Mouse (Mus musculus): ENCODE measurements around the gene Pagr1b.

The Pagr1b gene

DNA sequence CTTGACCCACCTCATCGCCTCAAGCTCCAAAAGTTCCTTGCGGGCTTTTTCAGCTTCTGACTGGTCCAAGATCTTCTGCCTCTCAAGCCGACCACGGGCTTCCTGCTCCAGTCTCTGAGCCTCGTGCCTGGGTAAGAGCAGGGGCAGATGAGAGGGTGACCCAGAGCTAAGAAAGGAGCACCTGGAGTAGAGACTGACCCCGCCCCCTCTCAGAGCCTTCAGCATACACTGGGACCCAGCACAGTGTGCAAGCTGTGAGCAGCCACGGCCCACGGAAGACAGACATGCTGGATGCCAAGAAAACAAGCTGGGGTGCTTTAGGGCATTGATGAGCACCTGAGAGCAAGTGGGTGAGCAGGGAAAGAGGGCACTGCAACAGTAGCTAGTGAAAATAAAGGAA, 27.5 kb downstream of the Pagr1b start:
- DNase-seq, result no peak

DNA sequence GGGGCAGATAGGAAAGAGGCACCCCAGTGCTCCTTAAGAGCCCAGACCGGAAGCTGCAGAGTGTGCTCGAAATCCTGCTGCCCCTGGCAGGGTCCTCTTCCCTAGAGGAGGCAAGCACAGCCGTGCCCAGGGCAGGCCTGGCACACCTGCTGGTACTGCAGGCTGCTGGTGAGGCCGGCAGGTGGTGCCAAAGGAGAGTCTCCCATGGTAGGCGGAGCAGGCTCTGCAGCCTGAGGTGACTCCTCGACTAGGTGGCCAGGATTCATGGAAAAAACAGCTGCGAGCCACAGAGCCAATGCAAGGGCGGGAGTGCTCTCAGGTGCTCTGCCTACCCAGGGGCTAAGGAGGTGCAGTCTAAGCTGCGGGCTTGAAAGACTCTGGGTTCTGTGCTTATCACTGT, 30.0 kb downstream of the Pagr1b start:
- peak; percentile 60 to 71 for DNase-seq

DNA sequence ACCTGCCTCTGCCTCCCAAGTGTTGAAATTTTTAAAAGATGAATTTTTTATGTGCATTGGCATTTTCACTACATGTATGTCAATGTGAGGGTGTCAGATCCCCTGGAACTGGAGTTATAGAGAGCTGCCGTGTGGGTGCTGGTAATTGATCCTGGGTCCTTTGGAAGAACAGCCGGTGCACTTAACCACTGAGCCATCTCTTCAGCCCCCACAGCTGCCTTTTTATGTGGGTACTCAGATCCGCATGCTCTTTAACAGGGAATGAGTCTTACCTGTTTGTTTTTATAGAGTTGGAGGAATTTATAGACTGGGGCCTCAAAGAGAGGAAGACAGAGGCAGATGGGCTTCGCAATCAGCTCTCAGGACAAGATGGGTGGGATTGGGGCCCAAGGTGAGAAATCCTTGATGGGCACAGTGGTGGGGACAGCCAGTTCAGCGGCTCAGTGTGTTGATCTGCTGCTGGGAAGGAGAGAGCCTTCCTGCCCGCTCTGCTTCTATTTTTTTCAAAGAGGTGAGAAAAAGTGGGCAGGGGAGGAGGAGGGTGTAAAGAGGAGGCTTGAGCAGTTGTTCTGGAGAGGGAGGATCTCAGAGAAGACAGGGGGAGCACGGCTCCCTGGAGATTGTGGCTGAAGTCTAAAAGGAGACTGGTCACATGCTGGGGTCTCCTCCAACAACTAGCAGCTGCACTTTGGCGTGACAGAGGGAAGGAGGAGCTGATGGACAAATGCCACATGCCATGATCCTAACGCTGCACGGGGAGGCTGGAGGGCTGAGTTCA, 31.4 kb downstream of the Pagr1b start:
- no peak for DNase-seq

DNA sequence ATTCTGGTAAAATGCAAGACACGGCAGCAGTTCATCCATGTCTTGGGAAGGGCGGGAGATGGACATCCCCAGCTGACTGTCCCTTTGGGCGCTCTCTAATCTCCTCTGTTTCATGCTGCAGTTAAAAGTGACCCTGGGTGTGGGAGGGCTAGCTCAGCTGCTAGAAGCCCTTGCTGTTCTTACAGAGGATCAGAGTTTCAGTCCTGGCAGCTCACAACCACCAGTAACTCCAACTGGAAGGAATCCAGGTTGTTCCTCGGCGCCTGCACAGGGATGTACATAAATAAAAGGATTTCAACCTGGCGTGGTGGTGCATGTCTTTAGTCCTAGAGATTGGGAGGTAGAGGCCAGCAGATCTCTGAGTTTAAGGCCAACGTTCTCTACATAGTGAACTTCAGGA, 33.2 kb downstream of the Pagr1b start:
- no peak for DNase-seq

DNA sequence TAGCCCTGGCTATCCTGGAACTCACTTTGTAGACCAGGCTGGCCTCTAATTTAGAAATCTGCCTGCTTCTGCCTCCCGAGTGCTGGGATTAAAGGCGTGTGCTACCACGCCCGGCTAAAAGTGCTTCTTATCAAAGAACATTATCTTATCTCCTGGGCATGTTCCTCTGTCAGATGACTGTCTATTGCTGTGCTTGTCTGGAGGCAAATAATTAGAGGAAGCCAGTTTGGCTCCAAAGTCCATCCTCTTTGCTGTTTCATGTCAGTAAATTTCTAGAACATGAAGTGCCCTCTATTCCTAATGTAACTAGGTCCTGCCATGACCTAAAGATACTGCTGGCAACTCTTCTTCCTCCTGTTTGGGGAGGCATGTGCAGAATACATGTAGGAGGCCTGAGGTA, 34.2 kb downstream of the Pagr1b start:
- no peak for DNase-seq

DNA sequence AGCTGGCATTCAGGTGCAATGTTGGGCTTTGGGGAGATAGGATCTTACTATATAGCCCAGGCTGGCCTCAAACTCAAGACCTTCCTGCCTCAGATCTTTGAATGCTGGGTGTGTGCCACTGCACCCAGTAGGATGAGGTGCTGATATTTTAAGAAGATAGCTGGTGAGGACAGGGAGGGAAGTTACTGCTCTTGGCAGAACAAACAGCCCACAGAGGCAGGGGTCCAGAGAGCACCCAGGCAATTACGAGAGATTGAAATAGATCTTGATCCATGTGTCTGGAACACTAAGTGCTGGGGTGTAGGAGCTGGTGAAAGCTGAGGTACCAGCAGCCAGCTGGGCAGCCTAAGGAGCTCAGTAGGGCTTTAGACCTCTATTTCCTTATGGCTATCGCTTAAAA, 34.7 kb downstream of the Pagr1b start:
- no peak for DNase-seq

DNA sequence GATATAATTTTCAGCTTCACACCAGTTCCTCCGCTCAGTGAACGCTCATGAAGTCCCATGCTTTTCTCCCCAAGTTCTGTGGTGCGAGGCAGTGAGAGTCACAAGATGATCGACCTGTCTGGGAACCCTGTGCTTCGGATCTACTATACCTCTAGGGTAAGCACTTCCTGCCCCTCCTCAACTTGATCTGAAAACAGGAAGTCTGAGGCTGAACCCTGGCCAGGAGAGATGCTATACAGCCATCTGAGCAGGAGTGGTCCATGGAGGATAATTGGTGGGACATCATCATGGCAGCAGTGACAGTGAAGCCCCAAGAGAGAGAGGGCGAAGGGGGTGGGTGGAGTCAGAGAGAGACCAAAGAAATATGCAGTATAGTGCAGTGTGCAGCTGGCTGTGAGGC, 37.4 kb downstream of the Pagr1b start:
- DNase-seq, result no peak

DNA sequence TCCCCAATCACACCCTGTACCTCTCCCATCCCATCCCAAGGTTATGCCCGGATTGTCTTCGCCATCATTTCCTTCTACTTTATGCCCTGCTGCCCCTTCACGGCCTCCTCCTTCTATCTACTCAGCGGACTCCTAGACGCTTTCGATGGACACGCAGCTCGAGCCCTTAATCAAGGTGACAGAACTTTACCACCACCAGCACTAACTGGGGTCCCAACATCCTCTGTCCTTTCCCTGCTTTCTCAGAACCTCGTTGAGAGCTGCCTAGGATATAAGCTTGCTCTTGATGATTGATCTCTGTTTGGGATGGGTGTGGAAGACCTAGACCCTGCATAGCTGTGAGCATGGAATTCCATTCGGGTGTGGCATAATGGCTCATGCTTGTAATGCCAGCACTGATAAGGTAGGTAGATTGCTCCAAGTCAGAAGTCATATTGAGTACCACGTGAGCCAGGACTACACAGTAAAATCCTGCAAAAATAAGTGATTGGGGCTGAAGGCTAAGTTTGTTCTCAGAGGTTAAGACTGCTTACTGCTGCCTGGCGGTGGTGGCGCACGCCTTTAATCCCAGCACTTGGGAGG, 39.3 kb downstream of the Pagr1b start:
- peak; percentile 14 to 15 for DNase-seq

DNA sequence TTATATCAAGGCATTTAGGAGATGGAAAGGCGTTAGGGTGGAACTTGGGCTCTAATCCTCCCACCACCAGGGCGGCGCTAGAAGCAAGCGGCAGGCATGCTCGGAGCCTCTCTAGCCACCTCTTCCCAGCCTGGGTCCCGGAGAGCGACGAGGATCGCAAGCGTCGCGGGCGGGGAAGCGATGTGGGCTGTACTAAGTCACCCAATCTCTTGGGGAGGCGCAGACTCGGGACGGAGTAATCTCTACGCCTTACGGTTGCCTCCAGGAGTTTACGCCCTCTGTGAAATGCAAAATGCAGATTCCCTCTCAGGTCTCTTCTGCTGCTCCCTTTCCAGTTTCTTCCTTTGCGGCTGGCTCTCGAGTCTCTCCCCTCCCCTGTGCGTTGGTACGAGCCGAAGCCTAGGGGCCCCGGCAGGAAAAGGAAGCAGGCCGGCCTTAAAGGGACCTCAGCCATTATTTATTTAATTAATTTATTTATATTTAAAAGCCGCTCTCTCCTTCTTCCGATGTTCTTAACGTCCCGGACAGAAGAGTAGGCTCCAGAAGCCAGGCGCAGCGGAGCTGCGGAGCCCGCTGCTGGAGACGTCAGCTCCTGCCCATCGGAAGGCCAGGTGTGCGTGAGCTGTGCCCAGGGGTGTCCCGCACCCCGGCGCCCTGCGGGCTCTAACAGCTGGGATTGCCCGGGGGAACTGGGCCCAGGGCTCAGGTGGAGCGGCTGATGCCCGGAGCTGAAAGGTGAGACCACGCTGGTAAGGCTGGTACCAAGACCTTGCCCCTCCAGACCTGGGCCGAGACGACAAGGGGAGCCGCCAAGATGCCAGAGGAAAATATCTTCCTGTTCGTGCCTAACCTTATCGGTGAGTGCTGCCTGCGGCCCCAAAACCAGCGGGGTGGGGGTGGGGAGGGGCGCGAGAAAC, 40.1 kb downstream of the Pagr1b start, which contains the start of gene Cdiptos:
Gene Cdiptos (minus strand): TSS at position 149 of the 917 bp plus-strand sequence.
- DNase-seq, result peak; percentile 93 to 96

DNA sequence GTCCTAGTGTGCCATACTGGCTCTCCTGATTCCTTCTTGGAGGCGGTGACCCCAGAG, 40.6 kb downstream of the Pagr1b start, which contains the start of gene Cdipt:
Gene Cdipt (plus strand): TSS at position 22 of the 57 bp plus-strand sequence.
- no peak for DNase-seq

DNA sequence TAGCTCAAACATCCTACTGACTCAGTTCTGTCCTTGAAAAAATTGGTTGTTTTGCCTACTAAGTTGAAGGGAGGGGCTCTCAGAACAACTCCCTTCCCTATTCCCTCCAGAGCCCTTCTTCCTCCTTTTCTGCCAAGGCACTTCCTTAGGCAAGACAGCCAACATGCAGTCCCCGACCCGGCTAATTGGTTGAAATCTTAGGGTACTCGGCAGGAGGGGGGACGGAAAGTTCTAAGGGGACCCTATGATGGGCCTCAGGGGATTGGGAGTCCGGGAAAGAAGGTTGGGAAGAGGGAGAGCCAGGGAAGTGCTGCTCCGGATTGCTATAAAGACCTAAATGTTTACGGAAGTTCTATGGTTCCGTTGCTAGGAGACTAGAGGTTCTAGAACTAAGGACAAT, 40.8 kb downstream of the Pagr1b start:
- no peak for DNase-seq

DNA sequence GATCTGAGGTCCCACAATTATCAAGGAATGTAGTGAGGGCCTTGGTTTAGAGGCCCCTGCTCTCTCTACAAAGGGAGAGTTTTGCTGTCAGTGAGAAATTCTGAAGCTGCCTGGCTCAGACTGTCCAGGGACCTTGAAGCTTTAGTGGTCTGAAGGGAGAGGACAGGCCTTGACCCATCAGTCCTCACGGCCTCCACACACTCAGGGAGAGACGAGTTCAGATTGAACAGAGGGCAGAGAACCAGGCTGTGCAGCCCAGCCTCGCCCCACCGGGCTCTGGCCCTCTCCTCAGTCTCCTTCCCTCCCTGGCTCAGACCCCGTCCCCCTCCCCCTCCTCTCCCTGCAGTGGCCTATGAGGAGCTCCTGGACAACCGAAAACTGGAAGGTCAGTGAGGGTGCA, 48.9 kb downstream of the Pagr1b start:
- DNase-seq, result no peak

DNA sequence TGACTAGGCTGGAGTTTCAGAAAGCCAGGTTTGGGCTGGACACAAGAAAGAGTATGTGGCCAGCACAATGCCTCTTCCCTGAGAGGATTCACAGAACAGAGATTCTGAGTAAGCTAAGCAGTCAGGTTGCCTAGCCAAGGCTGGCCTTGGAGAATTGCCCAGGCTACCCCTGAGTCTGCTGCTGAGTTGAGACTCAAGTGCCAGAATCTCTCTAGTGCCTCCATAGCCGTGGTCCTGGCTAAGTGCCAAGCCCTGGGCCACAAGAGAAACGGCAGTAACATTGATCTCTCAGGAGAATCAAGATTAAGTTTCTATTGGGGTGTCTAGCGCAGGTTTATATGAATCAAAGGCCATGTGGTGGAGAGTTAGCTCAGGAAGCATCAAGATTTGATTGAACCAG, 50.7 kb downstream of the Pagr1b start:
- no peak for DNase-seq

DNA sequence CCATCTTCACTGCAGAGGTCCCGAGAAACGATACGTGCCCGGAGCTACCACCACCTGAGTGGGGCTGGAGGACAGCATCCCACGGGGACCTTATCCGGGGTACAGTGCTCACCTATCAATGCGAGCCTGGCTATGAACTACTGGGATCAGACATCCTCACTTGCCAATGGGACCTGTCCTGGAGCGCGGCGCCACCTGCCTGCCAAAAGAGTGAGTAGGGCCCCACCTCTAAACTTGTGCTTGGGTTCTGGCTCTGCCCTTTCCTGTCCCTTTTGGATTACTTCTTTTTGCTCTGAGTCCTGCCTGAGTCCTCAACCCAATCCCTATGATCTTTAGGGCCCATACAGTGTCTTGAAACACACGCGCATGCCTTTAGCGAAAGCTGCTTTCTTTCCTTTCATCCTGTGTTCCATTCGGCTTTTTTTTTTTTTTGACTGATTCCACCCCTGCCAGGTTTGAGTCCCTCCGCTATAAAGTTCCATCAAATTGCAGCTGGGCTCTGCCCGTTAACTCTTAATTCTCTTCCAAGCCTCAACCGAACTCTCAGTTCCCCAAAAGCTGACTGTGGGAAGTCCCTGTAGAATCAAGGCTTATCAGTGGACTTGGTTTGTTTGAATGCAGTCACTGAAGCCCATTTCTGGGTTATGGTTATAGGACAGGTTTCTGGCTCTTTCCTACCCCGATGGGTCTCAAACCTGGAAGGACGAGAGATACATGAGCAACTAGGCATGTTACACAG, 52.6 kb downstream of the Pagr1b start:
- peak; percentile 31 to 74 for DNase-seq

DNA sequence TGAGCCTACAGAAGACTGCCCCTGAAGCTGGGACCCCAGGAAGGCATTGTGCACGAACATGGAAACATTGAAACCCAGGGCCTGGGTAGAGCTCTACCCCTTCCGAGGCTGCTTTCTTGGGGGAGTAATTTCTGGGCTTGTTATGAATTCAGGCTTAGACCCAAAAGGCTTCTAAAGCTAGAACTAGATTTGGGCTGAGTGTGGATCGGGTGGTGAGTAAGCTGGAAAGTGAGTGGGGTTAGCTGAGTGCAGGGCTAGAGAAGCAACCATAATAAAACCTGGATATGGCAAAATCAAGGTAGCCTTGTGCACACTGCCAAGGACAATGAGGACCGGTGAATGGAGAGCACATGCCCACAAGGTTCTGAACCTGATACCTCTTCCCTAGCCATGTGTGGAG, 54.3 kb downstream of the Pagr1b start:
- DNase-seq, result no peak

DNA sequence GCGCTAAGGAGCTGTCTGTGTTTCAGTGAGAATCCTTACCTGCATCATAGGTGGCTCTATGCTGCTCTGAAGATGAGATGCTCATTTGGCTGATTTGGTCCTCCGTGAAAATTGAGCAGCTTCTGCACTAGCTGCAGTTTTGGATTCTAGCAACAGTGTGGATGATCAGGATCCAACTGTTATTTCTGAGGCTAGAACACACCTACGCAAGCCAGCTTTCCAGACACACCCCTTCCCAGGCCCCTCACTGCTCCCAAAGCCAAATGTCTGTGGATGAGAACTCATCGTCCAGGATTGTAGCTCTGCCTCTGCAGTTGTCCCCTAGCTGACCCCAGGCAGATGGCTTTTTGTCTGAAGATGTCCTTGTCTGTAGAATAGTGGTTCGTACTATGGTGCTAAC, 55.2 kb downstream of the Pagr1b start:
- no peak for DNase-seq

DNA sequence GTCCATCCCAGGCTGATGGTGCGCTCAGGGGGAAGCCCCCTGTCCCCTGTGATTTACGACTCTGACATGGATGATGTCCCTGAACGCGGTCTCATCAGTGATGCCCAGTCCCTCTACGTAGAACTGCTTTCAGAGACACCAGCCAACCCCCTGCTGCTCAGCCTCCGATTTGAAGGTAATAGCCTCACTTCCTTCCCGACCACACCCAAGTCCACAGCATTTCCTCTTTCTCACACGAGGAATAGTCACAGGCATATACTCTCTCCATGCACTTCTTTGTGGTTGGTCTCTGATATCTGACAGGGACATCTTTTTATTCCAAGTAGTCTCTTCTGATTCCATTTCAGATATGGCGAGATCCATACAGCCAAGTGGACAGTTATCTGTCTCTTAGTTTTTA, 56.5 kb downstream of the Pagr1b start:
- DNase-seq, result no peak

DNA sequence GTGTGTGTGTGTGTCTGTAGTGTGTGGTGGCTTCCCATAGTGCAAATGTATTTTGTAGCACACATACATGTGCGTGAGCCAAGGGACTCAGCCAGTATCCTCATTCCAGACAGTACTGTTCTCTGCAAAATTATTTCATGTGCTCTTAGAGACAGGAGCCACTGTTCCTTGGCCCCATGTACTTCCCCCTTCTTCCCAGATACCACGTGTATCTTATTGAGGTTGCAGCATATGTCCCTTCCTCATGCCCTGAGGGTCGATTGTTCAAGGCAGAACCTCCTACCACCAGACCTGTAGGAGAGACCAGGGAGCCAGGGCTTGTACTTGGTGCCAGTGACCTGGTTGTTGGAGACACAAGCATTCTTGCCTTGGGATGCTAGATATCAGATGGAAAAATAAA, 61.2 kb downstream of the Pagr1b start:
- DNase-seq, result no peak

DNA sequence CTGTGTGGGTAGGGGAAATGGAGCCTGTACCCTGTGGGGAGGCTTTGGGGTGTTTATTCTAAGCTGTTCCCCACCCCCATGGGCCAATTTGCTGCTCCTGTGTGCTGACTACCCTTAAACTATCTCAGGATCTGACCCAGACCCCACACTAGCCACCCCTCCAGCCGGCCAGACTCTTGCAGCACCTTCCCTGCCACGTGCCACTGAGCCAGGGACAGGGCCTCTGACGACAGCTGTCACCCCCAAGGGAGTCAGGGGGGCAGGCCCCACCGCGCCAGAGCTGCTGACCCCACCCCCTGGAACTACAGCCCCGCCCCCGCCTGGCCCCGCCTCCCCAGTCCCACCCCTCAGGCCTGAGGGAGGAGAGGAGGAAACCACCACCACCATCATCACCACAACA, 63.6 kb downstream of the Pagr1b start:
- no peak for DNase-seq

DNA sequence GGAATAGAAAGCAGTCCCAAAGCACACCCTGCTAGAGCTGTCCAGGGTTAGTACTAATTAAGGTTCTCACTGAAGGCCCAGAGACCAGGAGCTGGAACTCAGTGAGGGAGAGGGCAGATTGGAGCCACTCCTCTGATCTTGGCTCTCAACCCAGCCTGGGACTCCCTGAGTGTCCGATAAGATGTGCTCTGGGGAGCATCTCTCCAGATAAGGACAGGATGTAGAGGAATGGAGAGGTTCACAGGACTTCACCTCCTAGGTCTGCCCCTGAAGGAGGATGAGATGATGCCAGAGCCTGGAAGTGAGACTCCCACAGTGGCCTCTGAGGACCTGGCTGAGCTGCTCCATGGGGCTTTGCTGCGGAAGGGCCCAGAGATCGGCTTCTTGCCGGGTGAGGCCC, 64.5 kb downstream of the Pagr1b start:
- DNase-seq, result no peak
